Mouse (Mus musculus) left cerebral cortex, postnatal 36 days (tissue): ENCODE measurements at regions not wholly inside any gene's neighbourhood (a gene's known extent, or its start where the extent isn't known, plus 50 kb on each side); places are given as distances from the start of the nearest gene placed in this dataset.
A peak's percentile ranks its signal among the peaks of the same experiment; 100 is the strongest.

Source experiments
- DNase-seq, 2 experiments: peaks; one replicate each; pipeline ENCODE4 v3.0.0; 2021 to 2022; ENCODE audit warnings: low spot score in 2 of 2, mixed read lengths in 1 of 2
- intact Hi-C: fragments of 180-260 bp; cut with DNase I; formaldehyde crosslinking; loops from one replicate; pipeline ENCODE4 v1.15.1; 2025

DNA sequence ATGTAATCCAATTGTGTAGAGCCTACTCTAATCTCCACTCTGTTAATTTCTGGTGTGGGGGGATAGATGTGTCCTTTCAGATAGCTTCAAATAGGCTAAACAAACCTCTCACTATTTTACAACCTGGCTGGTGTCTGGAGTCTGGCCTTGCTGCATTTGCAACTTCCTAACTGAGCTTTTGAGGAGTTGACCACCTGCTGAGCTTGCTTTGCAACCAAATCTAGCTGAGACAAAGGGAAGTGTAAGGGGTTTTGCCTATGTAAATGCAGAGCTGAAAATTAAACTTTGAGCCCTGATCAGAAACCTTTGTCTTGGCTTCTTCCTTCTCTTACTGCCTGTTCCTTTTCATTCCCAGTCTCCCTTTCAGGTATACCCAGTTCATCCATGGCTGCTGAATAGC is 404.3 kb downstream of the Cetn3 start:
- DNase-seq = no peak
- intact Hi-C loops = no loop called here

DNA sequence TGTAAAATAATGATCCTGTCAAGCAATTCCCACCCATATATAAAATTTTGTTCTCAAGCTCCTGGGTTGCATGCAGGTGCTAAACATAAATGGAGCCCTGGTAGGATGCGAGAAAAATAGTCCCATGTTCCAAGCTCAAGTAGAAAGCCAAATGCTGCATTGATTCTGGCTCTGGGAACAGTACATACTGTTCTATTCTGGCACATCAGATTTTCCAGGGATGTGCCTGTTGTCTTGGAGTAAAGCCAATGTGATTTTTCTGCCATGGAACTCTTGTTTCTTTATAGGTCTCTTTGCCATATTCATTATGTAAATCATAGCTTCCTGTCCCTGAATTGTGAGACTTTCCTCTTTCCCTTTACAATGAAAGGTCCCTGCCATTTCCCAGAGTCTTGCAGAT is 417.9 kb downstream of the Cetn3 start:
- intact Hi-C loops = no loop called here
- peak in 1 of 2 experiments; percentile 11 for DNase-seq

DNA sequence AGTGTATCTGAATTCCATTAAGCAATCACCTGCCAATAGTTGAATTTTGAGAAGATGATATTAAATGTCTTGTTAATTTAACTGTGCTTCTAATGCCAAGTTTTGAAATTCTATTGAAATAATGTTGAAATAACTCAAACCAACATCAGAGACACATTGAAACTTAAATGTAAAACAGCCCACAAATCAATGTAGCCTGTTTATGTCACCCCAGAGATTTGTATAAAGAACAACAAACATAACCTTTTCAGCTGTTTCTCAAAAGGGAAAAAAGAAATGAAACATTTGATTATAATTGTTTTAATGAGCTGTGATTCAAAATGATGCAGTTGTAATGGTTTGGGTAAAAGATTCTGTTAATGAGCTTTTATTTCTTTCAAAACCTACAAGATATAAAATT is 442.6 kb downstream of the Cetn3 start:
- intact Hi-C loops = no loop called here
- no peak for DNase-seq

DNA sequence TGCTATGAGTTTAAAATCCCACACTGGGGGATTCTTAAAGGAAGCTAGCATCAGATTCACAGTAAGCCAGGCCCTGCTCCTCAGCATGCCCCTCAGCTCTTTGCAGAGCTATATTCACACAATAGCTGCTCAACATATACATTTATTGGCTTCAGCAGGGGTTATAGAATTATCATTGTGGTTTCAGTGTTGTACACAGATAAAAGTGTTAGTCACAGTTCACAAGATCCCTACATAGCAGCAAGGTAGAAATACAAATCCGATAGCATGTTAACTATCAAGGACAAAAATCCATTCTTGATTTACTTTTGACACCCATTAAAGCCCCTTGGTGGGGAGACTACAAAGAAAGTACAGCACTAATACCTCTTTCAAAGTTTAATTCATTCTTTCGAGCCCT is 451.0 kb downstream of the Cetn3 start:
- no peak for DNase-seq
- intact Hi-C loops = no loop called here

DNA sequence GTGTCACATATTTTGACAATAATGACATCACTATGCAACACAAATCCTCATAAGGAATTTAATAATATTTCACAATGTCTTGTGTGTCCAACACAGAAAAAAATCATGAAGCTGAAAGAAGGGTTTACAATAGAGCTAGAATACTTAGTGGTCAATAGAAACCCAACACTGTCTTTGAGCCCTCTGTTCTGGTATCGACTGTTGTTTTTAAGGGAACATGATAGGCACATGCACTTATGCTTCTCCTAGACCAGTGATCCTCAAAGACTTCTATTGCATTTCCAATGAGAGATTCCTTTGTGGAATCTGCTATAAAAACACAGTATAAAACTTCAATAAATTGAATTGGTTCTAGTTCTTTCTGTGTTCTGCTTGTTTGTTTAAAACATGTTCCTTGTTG is 463.4 kb downstream of the Cetn3 start:
- no peak for DNase-seq
- intact Hi-C loops = no loop called here

DNA sequence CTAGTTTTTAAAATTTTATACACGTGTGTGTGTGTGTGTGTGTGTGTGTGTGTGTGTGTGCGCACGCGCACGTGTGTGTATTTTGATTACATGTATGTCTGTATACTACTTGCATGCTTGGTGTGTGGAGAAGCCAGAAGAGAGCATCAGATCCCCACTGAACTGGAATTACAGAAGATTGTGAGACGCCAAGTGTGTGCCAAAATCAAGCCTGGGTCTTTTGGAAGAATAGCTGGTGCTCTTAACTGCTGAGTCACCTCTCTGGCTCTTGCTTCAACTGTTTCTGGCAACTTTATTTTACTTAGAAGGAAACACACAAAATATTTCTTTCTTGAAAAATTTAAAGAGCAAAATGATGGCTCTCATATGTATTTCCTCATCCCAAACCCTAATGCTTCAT is 467.5 kb downstream of the Cetn3 start:
- DNase-seq = no peak
- intact Hi-C loops = no loop called here

DNA sequence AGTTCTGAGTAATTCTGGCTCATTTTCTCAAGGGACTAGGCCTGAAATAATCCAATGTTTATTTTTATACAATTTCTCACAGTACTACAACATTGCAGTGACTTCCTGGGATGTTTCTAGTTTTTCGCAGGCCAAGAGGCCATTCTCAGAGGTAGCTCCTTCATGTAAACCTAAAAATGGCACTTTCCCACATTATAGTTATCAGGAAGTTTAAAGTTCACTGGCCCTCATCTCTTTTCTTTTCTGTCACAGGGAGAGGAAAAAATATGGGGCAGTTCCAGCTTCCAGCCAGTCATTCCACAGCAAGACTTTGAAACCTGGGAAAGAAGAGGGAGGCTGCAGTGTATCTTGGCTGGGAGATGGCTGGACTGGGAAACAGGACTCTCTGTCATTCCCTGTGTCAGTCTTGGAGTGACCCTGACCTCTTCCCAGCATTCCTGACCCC is 475.6 kb downstream of the Cetn3 start:
- no peak for DNase-seq
- intact Hi-C loops = no loop called here

DNA sequence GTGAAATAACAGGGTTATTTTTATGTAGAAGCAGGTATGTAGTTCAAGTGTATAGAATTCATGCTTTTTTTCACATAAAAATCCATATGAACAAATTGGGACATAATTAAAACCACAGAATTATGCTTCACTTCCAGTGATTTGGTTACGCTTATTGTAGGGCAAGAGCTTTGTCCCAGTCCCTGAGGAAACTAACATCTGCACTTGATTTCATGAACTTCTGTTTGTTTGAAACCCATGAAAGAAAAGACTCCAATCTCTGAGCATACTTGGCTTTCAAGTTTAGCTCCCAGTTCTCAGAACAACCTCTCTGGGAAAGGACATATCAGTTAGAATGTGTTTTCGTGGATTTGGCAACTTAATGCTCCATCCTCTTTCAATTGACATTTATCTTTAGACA is 481.4 kb downstream of the Cetn3 start:
- intact Hi-C loops = no loop called here
- no peak for DNase-seq

DNA sequence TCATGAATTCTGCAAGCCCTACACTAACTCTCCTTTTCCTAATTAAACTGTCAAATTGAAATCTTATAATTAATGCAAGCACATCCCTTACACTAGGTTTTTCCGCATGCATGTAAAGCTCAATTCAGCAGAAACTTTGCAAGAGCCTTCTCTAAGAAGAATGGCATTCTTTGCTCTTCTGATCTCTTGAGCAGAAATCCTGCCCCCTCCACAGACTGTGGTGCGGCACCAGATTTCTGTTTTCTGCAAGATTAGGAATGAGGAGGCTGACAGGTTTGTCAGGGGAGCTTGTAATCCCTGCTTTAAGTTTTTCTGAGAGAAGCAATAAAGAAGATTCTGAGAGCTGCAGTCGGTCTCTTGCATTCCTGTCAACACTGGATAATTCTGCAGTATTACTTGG is 482.3 kb downstream of the Cetn3 start:
- intact Hi-C loops = no loop called here
- DNase-seq = no peak

DNA sequence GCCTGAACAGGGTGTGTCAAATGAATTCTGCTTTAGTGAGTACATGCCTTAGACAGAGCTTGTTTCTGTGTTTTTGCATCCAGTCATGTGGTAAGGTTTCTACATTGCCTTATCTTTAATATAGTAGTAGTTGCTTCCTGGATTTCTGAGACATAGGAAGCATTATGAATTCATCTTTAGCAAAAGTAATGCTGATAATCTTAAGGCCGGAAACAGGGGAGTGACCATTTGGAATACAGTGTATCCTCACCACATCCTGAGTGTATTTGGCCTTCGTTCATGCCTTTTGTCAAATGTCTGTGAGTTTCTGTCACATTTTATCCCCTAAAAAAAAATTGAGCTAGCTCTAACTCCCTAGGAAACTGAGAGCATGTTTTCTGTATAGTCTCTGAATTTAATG is 482.9 kb downstream of the Cetn3 start:
- DNase-seq = no peak
- intact Hi-C loops = no loop called here

DNA sequence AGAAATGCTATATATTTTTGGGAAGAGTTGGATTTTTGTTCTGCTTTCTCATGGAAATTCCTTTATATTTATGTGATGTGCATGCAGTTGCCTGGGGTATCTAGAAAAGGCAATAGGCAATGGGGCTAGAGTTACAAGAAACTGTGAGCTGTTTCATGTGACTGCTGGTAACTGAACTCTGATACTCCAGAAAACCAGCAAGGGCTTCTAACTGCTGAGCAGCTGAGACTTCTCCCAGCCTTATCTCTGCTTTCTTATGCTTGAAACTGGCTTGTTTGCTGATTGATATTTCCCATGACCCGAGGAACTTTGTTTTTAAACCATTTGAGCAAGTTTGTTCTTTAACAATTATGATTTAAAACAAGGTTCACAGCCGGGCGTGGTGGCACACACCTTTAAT is 491.9 kb downstream of the Cetn3 start:
- intact Hi-C loops = no loop called here
- no peak for DNase-seq

DNA sequence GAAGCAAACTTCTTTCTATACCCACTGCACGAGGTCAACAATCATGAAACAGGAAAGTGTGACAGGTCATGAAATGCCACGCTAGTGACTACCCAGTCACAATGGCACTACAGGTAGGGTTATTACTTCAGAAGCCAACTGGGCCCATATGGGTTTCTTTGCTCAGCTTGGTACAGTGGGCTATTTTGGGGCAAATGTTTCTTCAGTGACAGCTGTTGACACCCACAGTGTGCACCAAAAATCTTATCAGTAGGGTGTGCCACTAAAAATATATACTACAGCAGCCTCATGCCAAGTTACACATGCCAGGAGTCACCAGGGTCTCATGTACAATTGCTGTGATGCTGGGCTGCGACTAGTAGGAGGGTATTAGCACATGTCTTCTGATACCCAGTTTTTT is 493.1 kb downstream of the Cetn3 start:
- intact Hi-C loops = no loop called here
- DNase-seq = peak in 1 of 2 experiments; percentile 6

DNA sequence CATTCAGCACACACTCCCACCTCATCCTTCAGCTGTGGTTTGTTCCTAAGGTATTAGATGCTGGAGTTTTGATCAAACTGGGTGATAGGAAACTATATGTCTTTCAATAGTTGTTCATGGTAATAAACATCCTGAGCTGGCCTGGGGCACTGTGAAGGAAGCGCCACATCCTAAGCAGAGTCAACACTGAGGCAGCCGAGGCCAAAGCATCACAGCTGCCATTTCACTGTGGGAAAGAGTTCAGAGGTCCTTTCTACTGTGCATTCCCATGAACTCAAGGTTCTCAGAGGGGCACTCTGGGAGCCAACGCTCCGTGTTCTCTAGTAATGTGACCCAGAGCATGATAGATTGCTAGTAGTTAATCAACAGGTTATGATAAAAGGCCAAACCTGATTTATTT is 497.9 kb downstream of the Cetn3 start:
- DNase-seq = no peak
- intact Hi-C loops = no loop called here

DNA sequence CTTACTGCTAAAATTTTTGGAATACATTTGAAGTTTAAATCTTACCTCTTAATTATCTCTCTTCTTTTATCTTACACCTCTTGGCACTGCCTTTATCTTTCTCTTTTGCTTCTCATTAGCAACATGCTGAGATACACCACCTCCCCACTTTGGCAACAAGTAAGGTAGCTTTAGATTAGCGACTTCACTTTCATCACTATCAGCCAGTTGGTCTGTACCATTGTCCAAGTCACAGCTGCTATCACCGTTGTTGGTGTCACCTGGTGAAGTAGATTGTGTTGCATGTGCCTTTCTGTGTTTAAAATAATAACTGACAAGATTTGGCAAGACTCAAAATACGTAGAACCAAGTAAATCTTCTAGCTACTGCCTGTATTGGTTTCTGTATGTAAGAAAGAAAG is 513.0 kb downstream of the Cetn3 start:
- intact Hi-C loops = no loop called here

DNA sequence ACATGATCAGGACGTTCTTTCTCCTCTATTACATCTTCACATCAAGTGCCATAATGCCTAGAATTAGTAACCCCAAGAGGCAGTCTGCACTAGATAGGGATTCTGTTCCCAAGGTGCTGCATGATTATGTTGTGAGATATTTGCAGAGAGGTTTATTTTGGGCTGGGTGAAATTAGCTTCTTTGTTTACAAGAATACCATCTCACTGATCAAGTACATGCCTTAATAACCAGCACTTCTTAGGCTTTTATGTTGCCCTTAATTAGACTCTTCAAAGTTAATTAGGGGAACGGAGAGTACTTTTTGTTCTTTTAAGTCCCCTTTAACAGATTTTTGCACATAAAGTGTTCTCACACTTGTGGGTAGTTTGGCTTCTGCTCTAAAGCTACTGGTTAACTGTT is 521.4 kb downstream of the Cetn3 start:
- intact Hi-C loops = loop anchor here (10.0 kb wide), 1 partner anchor 359 kb away; no protein-coding TSS in a partner anchor
- no peak for DNase-seq

More for the DNA sequence above, 513.0 kb downstream of the Cetn3 start:
- DNase-seq = no peak

DNA sequence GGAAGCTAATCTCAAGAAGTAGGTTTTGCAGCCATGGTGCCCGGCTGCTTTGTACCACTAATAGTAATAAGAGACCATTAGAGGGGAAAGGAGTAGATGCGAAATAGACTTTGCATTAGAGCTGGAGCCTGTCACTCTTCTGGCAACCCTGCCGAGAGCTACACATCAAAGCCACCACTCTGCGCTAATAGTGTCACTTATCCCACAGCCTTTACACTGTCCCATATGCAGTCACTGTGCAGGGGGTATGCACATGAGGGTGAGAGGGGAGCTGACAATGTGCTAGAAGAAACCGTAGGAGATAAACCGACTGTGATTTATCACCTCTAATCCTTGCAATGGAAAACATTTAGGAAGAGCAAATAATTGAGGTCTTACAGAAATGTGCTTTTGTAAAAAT is 522.2 kb downstream of the Cetn3 start:
- no peak for DNase-seq
- intact Hi-C loops = loop anchor here (10.0 kb wide), 1 partner anchor 360 kb away; no protein-coding TSS in a partner anchor

DNA sequence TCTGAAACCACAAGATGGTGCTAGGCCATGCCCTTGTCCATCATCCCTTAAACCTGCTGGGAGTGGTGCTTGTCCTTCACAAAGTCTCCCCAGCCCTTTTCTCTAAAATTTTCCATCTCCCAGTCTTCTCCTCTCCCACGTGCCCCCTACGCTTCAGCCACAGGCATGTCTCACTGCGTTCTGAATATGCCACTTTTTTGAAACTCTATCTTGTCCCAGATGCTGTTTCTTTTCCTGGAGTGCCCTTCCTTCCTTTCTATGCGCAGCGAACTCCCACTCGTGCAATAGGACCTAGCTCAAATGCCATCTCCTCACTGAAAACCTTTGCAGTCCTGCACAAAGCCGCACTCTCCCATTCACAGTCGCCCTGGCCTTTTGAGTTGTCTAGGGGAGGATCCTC is 525.5 kb downstream of the Cetn3 start:
- DNase-seq = peak; percentile 62 to 65
- intact Hi-C loops = loop anchor here (10.0 kb wide), 1 partner anchor 364 kb away; no protein-coding TSS in a partner anchor

DNA sequence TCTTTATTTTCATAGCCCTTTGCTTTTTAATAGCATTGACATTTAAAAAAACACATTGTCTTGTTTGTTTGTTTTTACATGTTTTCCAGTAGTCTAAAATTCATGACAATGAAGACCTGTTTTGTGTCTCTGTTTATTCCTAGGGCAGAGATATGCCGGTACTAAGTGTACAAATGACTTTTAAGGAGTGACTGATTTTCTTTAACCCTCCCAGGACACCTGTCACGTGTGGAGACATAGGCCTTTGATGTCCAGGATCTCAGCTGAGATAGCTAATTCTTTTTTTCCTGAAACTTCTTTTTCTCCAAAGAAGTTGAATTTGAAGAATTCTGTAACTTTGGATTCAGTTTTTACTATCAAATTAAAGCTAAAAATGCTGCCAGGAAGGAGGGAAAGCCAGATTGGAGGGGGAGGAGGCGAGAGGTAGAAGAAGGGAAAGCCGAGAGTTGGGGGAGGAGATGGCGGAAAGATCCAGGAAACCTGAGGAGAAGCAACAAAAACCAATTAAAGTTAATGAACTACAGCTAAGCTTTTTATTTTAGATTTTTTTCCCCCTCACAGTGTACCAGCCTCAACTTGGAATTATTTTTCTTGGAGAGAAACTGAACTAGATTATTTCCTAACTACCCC is 533.8 kb downstream of the Cetn3 start:
- intact Hi-C loops = loop anchor here (10.0 kb wide), 1 partner anchor 1208 kb away; no protein-coding TSS in a partner anchor
- peak; percentile 66 to 72 for DNase-seq

DNA sequence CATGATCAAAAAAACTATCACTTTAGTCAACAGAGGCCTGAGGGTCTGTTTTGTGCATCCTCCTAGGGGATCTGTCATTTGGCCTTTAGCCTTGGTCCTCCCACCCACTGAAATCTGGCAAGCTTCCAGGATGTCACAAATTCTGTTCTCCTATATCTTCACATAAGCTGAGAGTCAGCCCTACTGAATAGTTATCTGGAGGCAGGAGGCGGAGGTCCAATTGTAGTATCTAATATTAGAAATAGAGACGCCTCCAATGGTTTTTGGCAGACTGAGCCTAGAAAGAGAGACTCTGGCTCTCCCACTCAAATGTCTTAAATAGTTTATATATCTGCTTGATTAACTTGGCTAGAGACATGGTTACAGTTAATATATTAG is 534.3 kb downstream of the Cetn3 start:
- intact Hi-C loops = loop anchor here (10.0 kb wide), 1 partner anchor 1208 kb away; no protein-coding TSS in a partner anchor
- DNase-seq = peak; percentile 23 to 28

DNA sequence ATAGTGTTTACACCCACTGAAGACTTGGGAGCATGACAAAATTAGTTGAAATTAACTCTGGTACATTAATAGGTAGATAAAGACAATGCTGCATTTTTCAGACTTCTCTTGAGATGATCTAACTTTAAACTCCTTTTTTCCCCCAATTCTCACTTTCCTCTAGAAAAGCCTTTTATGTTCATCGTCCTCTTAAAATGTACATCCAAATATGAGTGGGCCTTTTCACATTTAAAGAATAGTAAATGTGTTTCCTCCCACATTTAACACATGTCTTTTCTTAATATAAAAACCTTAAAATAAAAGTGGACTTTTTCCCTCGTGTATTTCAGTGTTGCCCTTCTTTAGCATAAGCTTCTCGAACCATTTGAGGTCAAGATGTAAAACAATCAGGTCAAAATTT is 535.5 kb downstream of the Cetn3 start:
- DNase-seq = no peak
- intact Hi-C loops = loop anchor here (10.0 kb wide), 1 partner anchor 1206 kb away; no protein-coding TSS in a partner anchor

DNA sequence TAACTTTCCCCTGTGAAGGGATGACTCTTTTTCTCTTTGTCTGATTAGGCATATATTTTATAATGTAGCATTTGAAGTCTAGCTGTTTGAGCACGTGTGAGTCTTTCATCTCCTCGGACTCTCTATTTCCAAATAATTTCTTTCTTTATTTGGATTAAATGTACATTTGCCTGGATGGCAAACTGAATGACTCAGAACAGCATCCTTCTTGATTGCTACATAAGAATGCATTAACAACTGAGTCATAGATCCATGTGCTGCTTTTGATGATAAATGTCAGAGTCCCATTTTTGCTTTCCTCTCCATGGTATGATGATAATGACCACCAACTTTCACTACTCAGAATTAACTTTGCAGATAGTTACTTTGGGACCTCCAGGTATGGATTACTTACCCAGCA is 571.5 kb downstream of the Cetn3 start:
- intact Hi-C loops = no loop called here
- DNase-seq = no peak

DNA sequence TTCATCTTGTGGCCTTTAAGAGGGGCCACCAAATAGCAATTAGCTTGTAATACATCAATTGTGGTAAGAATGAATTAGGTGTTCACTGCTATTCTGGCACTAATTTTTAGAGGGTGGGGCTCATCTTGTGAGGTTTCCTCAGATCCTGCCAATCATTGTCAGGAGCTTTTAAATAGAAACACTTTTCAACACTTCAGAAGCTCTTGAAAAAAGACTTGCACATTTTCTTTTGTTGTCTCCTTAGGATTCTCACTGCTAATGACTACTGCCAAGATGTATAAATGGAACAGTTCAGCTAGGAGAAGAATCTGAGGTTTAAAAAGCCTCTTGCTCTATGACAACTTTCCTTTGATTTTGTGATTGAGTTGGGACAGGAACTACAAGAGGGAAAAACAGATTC is 572.4 kb downstream of the Cetn3 start:
- DNase-seq = no peak

More for the DNA sequence above, 572.4 kb downstream of the Cetn3 start:
- intact Hi-C loops = no loop called here
